Mouse (Mus musculus) hindbrain, postnatal 0 days (tissue): ENCODE measurements around the gene Vtcn1. TPM values are rescaled to one million over a fixed set of nuclear protein-coding genes. Genes with fewer than 3 reads are reported as not detected.

Experiments
- ATAC-seq: fragments of 200-750 bp; cut with Nextera tagmentation; 2 replicates; pipeline ENCODE4 v1.8.0; 2017; ENCODE audit warnings: mild to moderate bottlenecking, moderate TSS enrichment, moderate library complexity
- DNase-seq: peaks from one replicate; pipeline ENCODE4 v3.0.0-alpha.2; 2015; ENCODE audit warnings: low spot score
- H3K27ac ChIP-seq: fragments of 300-500 bp; sonication (generic); 2 replicates; pipeline ENCODE4 v1.5.1; 2014; ENCODE audit warnings: mild to moderate bottlenecking
- H3K27me3 ChIP-seq: fragments of 300-500 bp; sonication (generic); 2 replicates; pipeline ENCODE4 v1.6.1; 2014; ENCODE audit warnings: low read length, mixed read lengths; ENCODE audit not compliant: insufficient read depth
- H3K36me3 ChIP-seq: fragments of 300-500 bp; sonication (generic); 2 replicates; pipeline ENCODE4 v1.6.1; 2014; ENCODE audit warnings: low read length, mixed read lengths; ENCODE audit not compliant: insufficient read depth
- H3K4me1 ChIP-seq: fragments of 300-500 bp; sonication (generic); 2 replicates; pipeline ENCODE4 v1.6.1; 2014; ENCODE audit warnings: antibody characterized with exemption, low read length, mixed read lengths; ENCODE audit not compliant: insufficient read depth
- H3K4me2 ChIP-seq: fragments of 300-500 bp; sonication (generic); 2 replicates; pipeline ENCODE4 v1.6.1; 2014; ENCODE audit warnings: low read depth, mild to moderate bottlenecking, low read length, moderate library complexity, mixed read lengths
- H3K4me3 ChIP-seq: fragments of 300-500 bp; sonication (generic); 2 replicates; pipeline ENCODE4 v1.5.1; 2014; ENCODE audit warnings: low read length
- H3K9ac ChIP-seq: fragments of 300-500 bp; sonication (generic); replicated peaks from 2 replicates; pipeline ENCODE4 v1.6.1; 2014; ENCODE audit warnings: mild to moderate bottlenecking, low read length, moderate library complexity, mixed read lengths
- H3K9me3 ChIP-seq: fragments of 300-500 bp; sonication (generic); 2 replicates; pipeline ENCODE4 v1.6.1; 2016; ENCODE audit warnings: low read length, mixed read lengths
- CTCF ChIP-seq: IDR thresholded peaks from 2 replicates; pipeline ENCODE4 v1.5.1; 2016; ENCODE audit warnings: antibody characterized with exemption, control low read depth, low read depth
- WGBS: fragments of 180-500 bp; shearing (Covaris S2); extraction: QIAGEN DNeasy Blood & Tissue Kit; methylation state at CpG from one replicate; pipeline ENCODE4 v1.1.7; 2014; 5-methylcytosine and 5-hydroxymethylcytosine counted together
- polyA plus RNA-seq: library from polyadenylated mRNA; unstranded; fragments of >200 nt; fragmentation: Nextera tagmentation; extraction: Ambion mirVana; gene quantifications from 2 replicates; pipeline ENCODE4 v1.2.1, GENCODE M21; 2015
- total RNA-seq: library from RNA; depleted of rRNA; stranded (reverse); fragments of >200 nt; gene quantifications from 2 replicates; pipeline ENCODE4 v1.2.3, GENCODE M21; 2014

Vtcn1 gene
- total and polyA plus RNA-seq, 2 experiments from 2014 or later: 0.05 TPM; not detected in 1

- WGBS: 89% methylated on average over 4 of the region's 4 CpGs
- Histone ChIP-seq H3K9ac (no peak overlapping the region), H3K4me1 (no peaks in the 10 kb centered on the region), H3K4me3 (no peak overlapping the region), H3K9me3 (no peaks in the 10 kb centered on the region), H3K4me2 (no peak overlapping the region), H3K27ac (no peak overlapping the region), H3K36me3 (no peaks in the 10 kb centered on the region), H3K27me3 (no peaks in the 10 kb centered on the region)
- no peak for TF ChIP-seq CTCF
- ATAC-seq (no peak), DNase-seq (no peak)
Measured at GRCm38 (mm10) chr3:100877057-100877456, 51.8 kb downstream of the Vtcn1 start.

GRCm38 (mm10) chr3:100881403-100881802 lies 56.1 kb downstream of the Vtcn1 start:
- Histone ChIP-seq H3K4me1 (no peaks in the 10 kb centered on the region), H3K4me3 (no peak overlapping the region), H3K9me3 (no peaks in the 10 kb centered on the region), H3K9ac (no peak overlapping the region), H3K27me3 (no peaks in the 10 kb centered on the region), H3K4me2 (no peak overlapping the region), H3K27ac (no peak overlapping the region), H3K36me3 (no peaks in the 10 kb centered on the region)
- ATAC-seq: no peak
- WGBS: 73% methylated on average over 6 of the region's 6 CpGs
- no peak for TF ChIP-seq CTCF
- DNase-seq: no peak

- Histone ChIP-seq H3K9me3 (no peaks in the 10 kb centered on the region), H3K36me3 (no peaks in the 10 kb centered on the region), H3K4me3 (no peak overlapping the region), H3K4me1 (no peaks in the 10 kb centered on the region), H3K9ac (no peak overlapping the region), H3K4me2 (no peak overlapping the region), H3K27ac (no peak overlapping the region), H3K27me3 (no peaks in the 10 kb centered on the region)
- DNase-seq (peak; percentile 17), ATAC-seq (peak; percentile 64; the same call in 1 of the 2 replicates)
- TF ChIP-seq CTCF: no peak
- WGBS: 60% methylated on average over 9 of the region's 9 CpGs
Measured at GRCm38 (mm10) chr3:100881843-100882634, 56.8 kb downstream of the Vtcn1 start.

GRCm38 (mm10) chr3:100889234-100889633 lies 64.0 kb downstream of the Vtcn1 start:
- Histone ChIP-seq H3K4me2 (no peak overlapping the region), H3K36me3 (no peaks in the 10 kb centered on the region), H3K9ac (no peak overlapping the region), H3K4me1 (no peaks in the 10 kb centered on the region), H3K4me3 (no peak overlapping the region), H3K27ac (no peak overlapping the region), H3K27me3 (no peaks in the 10 kb centered on the region), H3K9me3 (no peaks in the 10 kb centered on the region)
- ATAC-seq: no peak
- DNase-seq: no peak
- 89% methylated on average over 1 of the region's 1 CpGs for WGBS
- TF ChIP-seq CTCF: no peak

- Histone ChIP-seq H3K36me3 (no peaks in the 10 kb centered on the region), H3K4me2 (no peak overlapping the region), H3K9me3 (no peaks in the 10 kb centered on the region), H3K4me3 (no peak overlapping the region), H3K27ac (no peak overlapping the region), H3K27me3 (no peaks in the 10 kb centered on the region), H3K9ac (no peak overlapping the region), H3K4me1 (no peaks in the 10 kb centered on the region)
- WGBS: 87% methylated on average over 3 of the region's 3 CpGs
- ATAC-seq (no peak), DNase-seq (no peak)
- TF ChIP-seq CTCF: no peak
Measured at GRCm38 (mm10) chr3:100890406-100890805, 65.1 kb downstream of the Vtcn1 start.

GRCm38 (mm10) chr3:100892383-100893335 lies 67.4 kb downstream of the Vtcn1 start:
- no peak overlapping the region for H3K4me2 ChIP-seq
- no peak for ATAC-seq
- H3K9me3 ChIP-seq: no peaks in the 10 kb centered on the region
- H3K9ac ChIP-seq: no peak overlapping the region
- no peaks in the 10 kb centered on the region for H3K27me3 ChIP-seq
- H3K27ac ChIP-seq: no peak overlapping the region
- no peaks in the 10 kb centered on the region for H3K4me1 ChIP-seq
- H3K36me3 ChIP-seq: no peaks in the 10 kb centered on the region
- WGBS: 74% methylated on average over 11 of the region's 11 CpGs
- H3K4me3 ChIP-seq: no peak overlapping the region
- DNase-seq: no peak
- TF ChIP-seq CTCF: no peak
